Mouse (Mus musculus): ENCODE results near the gene Aloxe3.

Aloxe3 gene

DNA sequence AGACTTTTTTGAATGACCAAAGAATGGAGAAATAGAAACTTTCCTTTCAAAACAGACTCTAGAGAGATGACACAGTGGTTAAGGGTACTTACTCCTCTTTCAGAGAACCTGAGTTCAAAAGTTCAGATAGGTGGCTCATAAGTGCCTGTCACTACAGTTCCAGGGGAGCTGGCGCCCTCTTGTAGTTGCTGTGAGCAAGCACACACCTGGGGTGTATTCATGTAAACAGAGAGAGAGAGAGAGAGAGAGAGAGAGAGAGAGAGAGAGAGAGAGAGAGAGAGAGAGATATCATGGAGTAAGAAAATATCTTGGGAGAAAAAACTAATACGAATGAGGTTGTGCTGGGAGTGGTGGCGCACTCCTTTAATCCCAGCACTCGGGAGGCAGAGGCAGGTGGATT lies 54.4 kb downstream of the Aloxe3 start:
- peak in 1 of 2 experiments; percentile 8 for DNase-seq

- peak in 1 of 2 experiments; percentile 16 for DNase-seq
Measured at GRCm38 (mm10) chr11:69185031-69185430, 59.3 kb downstream of the Aloxe3 start.

DNA sequence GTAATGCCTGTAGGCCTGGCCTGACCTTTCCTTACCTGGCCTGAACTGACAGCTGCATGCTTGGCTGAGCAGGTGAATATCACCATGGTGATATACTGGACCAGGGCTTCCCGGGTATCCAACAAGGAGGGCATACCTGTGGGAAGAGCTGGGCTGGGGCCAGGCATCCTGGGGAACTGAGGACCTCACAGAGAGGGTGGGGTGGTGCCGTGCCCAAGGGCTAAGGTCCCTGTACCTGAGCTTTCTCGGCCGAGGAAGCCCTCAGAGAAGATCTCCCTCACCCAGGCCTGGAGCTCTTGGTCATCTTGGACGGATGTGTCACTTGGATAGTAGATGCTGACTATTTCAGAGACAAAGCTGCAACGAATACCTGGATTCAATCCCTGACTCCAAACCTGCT lies 60.2 kb downstream of the Aloxe3 start:
- DNase-seq, result peak in 1 of 2 experiments; percentile 14

DNA sequence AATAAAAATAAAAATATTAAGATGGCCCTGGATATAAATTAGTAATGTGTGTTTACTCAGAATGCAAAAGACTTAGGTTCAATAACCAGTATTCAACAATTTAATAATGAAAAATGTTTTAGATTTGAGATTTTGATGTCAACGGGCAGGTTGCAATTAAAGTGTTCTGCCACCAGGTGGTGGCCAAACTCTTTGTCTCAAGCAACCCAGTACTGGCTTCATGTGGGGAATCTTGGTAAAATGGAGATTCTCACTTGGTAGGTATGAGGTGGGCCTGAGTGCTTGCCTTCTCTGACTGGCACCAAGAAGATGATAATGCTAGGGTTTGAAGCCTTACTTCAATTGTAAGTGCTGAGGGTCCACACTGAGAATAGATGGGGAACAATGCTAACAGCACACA lies 67.1 kb downstream of the Aloxe3 start:
- DNase-seq, result peak in 1 of 2 experiments; percentile 40

DNA sequence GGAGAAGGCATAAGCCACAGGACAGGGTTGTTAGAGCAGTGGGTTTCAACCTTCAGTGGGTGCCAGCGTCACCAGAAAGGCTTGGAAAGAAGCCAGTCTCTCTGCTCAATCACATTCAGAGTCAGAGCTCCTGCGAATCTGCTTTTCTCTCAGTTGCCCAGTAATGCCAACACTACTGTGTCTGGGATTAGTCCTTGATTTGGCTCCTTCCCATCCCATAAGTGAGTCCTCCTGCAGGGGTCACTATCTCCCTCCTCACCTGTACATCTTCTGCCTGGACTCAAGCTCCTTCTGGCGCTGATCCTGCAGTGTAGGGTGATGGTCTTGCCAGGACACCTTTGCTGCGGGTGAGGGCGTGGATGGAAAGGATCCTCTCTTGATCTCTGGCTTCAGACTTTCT lies 71.1 kb downstream of the Aloxe3 start:
- no peak for DNase-seq

DNA sequence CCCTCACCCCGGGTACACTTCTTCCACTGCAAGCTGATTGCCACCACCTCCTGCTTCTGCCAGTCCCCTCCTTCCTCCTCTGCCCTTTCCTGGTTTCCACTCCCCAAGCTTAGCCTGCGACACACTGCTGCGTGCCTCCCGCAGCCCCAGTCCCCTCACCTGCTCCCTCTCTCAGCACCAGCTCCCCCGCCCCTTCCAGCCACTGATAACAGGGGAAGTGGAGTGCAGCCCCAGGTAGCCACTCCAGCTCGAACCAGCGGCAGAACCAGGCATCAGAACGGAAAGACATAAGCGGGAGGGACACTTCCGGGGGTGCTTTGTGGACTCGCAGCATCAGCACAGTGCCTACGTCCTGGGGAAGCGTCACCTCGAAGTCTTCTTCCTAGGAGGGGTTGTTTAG lies 71.5 kb downstream of the Aloxe3 start:
- no peak for DNase-seq

GRCm38 (mm10) chr11:69197743-69198142 lies 72.0 kb downstream of the Aloxe3 start, which contains the start of gene Alox8:
Gene Alox8, minus strand, starts transcription at chr11:69197843.
- DNase-seq, result no peak
